Mouse (Mus musculus) ovary, postnatal 14 days (tissue): Measurements from ENCODE around the gene Tjp3.

ENCODE experiments used
- DNase-seq: peaks from one replicate; pipeline ENCODE4 v3.0.0; 2022; ENCODE audit warnings: low spot score

Tjp3 gene

GRCm38 (mm10) chr10:81319330-81319699 is 27.9 kb upstream of the Tjp3 start:
- no peak for DNase-seq

GRCm38 (mm10) chr10:81318589-81319329 is 27.4 kb upstream of the Tjp3 start:
- DNase-seq = no peak

GRCm38 (mm10) chr10:81317273-81317672 is 25.9 kb upstream of the Tjp3 start:
- no peak for DNase-seq

- DNase-seq = no peak
These were observed 25.1 kb upstream of the Tjp3 start for GRCm38 (mm10) chr10:81316338-81317060.

GRCm38 (mm10) chr10:81315587-81315986 is 24.2 kb upstream of the Tjp3 start:
- DNase-seq = no peak

- DNase-seq = no peak
These were observed 22.8 kb upstream of the Tjp3 start for GRCm38 (mm10) chr10:81314201-81314600.

GRCm38 (mm10) chr10:81313581-81313980 is 22.2 kb upstream of the Tjp3 start:
- no peak for DNase-seq

GRCm38 (mm10) chr10:81309571-81309970 is 18.2 kb upstream of the Tjp3 start:
- DNase-seq = no peak

- no peak for DNase-seq
These were observed 15.7 kb upstream of the Tjp3 start for GRCm38 (mm10) chr10:81306837-81307682.

- DNase-seq = no peak
These were observed 14.8 kb upstream of the Tjp3 start for GRCm38 (mm10) chr10:81306173-81306668.

GRCm38 (mm10) chr10:81305663-81306062 is 14.3 kb upstream of the Tjp3 start:
- no peak for DNase-seq

- no peak for DNase-seq
These were observed 13.3 kb upstream of the Tjp3 start for GRCm38 (mm10) chr10:81304597-81305238.

- no peak for DNase-seq
These were observed 12.4 kb upstream of the Tjp3 start for GRCm38 (mm10) chr10:81303761-81304160.

GRCm38 (mm10) chr10:81303258-81303657 is 11.9 kb upstream of the Tjp3 start:
- no peak for DNase-seq

GRCm38 (mm10) chr10:81302781-81303218 is 11.4 kb upstream of the Tjp3 start:
- DNase-seq = no peak

- no peak for DNase-seq
These were observed 10.9 kb upstream of the Tjp3 start for GRCm38 (mm10) chr10:81302288-81302687.

- no peak for DNase-seq
These were observed 9.9 kb upstream of the Tjp3 start for GRCm38 (mm10) chr10:81301321-81301720.

GRCm38 (mm10) chr10:81300352-81300907 is 9.0 kb upstream of the Tjp3 start:
- DNase-seq = no peak

- no peak for DNase-seq
These were observed 8.4 kb upstream of the Tjp3 start for GRCm38 (mm10) chr10:81299585-81300351.

- DNase-seq = no peak
These were observed 7.2 kb upstream of the Tjp3 start for GRCm38 (mm10) chr10:81298369-81299100.
